Mouse (Mus musculus) hindbrain, embryonic 15.5 days (tissue): ENCODE data around the gene Gm7978. TPM values are rescaled to one million over a fixed set of nuclear protein-coding genes. Genes with fewer than 3 reads are reported as not detected.
"Not testable (repeated sequence)": the region's sequence is repeated elsewhere in the genome, so short reads cannot be mapped to it uniquely, and the experiment has no call there.

Experiments
- ATAC-seq: fragments of 200-750 bp; cut with Nextera tagmentation; 2 replicates; pipeline ENCODE4 v1.8.0; 2017; ENCODE audit warnings: low read depth, moderate number of reproducible peaks, moderate TSS enrichment; ENCODE audit not compliant: low FRiP score
- H3K27ac ChIP-seq: fragments of 300-500 bp; sonication (generic); replicated peaks from 2 replicates; pipeline ENCODE4 v1.5.1; 2015; ENCODE audit warnings: mild to moderate bottlenecking, inconsistent platforms
- H3K27me3 ChIP-seq: fragments of 300-500 bp; sonication (generic); 2 replicates; pipeline ENCODE4 v1.6.1; 2015; ENCODE audit warnings: control low read depth, inconsistent platforms
- H3K36me3 ChIP-seq: fragments of 300-500 bp; sonication (generic); 2 replicates; pipeline ENCODE4 v1.6.1; 2015; ENCODE audit warnings: control low read depth, inconsistent platforms
- H3K4me1 ChIP-seq: fragments of 300-500 bp; sonication (generic); replicated peaks from 2 replicates; pipeline ENCODE4 v1.6.1; 2015; ENCODE audit warnings: control low read depth, inconsistent platforms
- H3K4me2 ChIP-seq: fragments of 300-500 bp; sonication (generic); 2 replicates; pipeline ENCODE4 v1.6.1; 2015; ENCODE audit warnings: moderate library complexity, mild to moderate bottlenecking, inconsistent platforms
- H3K4me3 ChIP-seq: fragments of 300-500 bp; sonication (generic); 2 replicates; pipeline ENCODE4 v1.5.1; 2015; ENCODE audit warnings: mild to moderate bottlenecking, inconsistent platforms
- H3K9ac ChIP-seq: fragments of 300-500 bp; sonication (generic); 2 replicates; pipeline ENCODE4 v1.6.1; 2015; ENCODE audit warnings: inconsistent platforms
- H3K9me3 ChIP-seq: fragments of 300-500 bp; sonication (generic); 2 replicates; pipeline ENCODE4 v1.6.1; 2016; ENCODE audit warnings: control low read depth, inconsistent platforms
- WGBS: fragments of 180-500 bp; shearing (Covaris S2); methylation state at CpG from one replicate; pipeline ENCODE4 v1.1.7; 2015; 5-methylcytosine and 5-hydroxymethylcytosine counted together
- polyA plus RNA-seq: library from polyadenylated mRNA; unstranded; fragments of >200 nt; fragmentation: Nextera tagmentation; extraction: Ambion mirVana; gene quantifications from 2 replicates; pipeline ENCODE4 v1.2.1, GENCODE M21; 2015

The Gm7978 gene
- not detected in 2 replicates for polyA plus RNA-seq

GRCm38 (mm10) chr5:95736073-95736472 is at the start of gene Gm7978:
Gene Gm7978 (minus strand): TSS chr5:95736173.
- H3K9ac ChIP-seq, H3K4me1 ChIP-seq: not testable (repeated sequence)

GRCm38 (mm10) chr5:95775690-95776089 is 39.7 kb upstream of the Gm7978 start, which contains the start of gene E330014E10Rik:
Gene E330014E10Rik (plus strand): TSS chr5:95775990.
- H3K9me3 ChIP-seq, H3K9ac ChIP-seq, ATAC-seq, H3K4me2 ChIP-seq, H3K36me3 ChIP-seq, H3K4me1 ChIP-seq, H3K4me3 ChIP-seq, H3K27ac ChIP-seq, H3K27me3 ChIP-seq: not testable (repeated sequence)
- WGBS = no CpG with 5 or more reads among the region's 2 CpGs

More at GRCm38 (mm10) chr5:95736073-95736472, at the start of gene Gm7978:
- no CpG with 5 or more reads among the region's 1 CpGs for WGBS
- ATAC-seq, H3K27ac ChIP-seq, H3K36me3 ChIP-seq, H3K27me3 ChIP-seq, H3K4me3 ChIP-seq, H3K9me3 ChIP-seq, H3K4me2 ChIP-seq: not testable (repeated sequence)

GRCm38 (mm10) chr5:95741714-95742113 is 5.7 kb upstream of the Gm7978 start, which contains the start of gene Gm7982:
Gene Gm7982 (plus strand): TSS chr5:95742014.
- WGBS = no CpG with 5 or more reads among the region's 3 CpGs
- not testable (repeated sequence) for H3K27me3 ChIP-seq, H3K4me1 ChIP-seq, H3K4me2 ChIP-seq, H3K36me3 ChIP-seq, H3K27ac ChIP-seq, H3K9ac ChIP-seq, H3K9me3 ChIP-seq, ATAC-seq, H3K4me3 ChIP-seq

Other genes with a start within 250 kb of the Gm7978 start
- gene Gm3286, start 225.4 kb downstream of the Gm7978 start, polyA plus RNA-seq = not detected in 2 replicates
- gene Gm7971, start 141.3 kb downstream of the Gm7978 start, polyA plus RNA-seq = not detected in 2 replicates
- not detected in 2 replicates for gene Gm7982, start 5.8 kb upstream of the Gm7978 start, polyA plus RNA-seq
- gene E330014E10Rik, start 39.8 kb upstream of the Gm7978 start, polyA plus RNA-seq = not detected in 2 replicates
- gene Cxcl13, start 220.8 kb upstream of the Gm7978 start, polyA plus RNA-seq = 0.30 and 0.37 TPM in 2 replicates